8 mouse cellular contexts compared by ENCODE assay signal in genomic region chr2:34753811-34754550, GRCm38 (mm10). TPM values are rescaled to one million over a fixed set of nuclear protein-coding genes. Genes with fewer than 3 reads are reported as not detected.
DNase-seq lines count a peak whose midpoint lies in the region; ATAC-seq and TF ChIP-seq lines count a peak whose summit lies in the region.

No protein-coding gene starts in this region.

- H3K9ac ChIP-seq in embryonic facial prominence, embryonic 13.5 days: peak overlapping the region; percentile 97
- H3K9ac ChIP-seq in limb, embryonic 15.5 days: peak overlapping the region; percentile 94
- H3K9ac ChIP-seq in midbrain, postnatal 0 days (replicated peaks; ENCODE audit: low read length, poor library complexity, severe bottlenecking): peak overlapping the region; percentile 98

- WGBS in embryonic facial prominence, embryonic 13.5 days: under 1% methylated on average over 101 of the region's 106 CpGs
- WGBS in limb, embryonic 15.5 days: under 1% methylated on average over 72 of the region's 106 CpGs
- WGBS in midbrain, postnatal 0 days: under 1% methylated on average over 67 of the region's 106 CpGs

- peak; percentile 89 for ATAC-seq in embryonic facial prominence, embryonic 13.5 days (ENCODE audit: insufficient number of reproducible peaks, insufficient read depth, low FRiP score, low TSS enrichment, low read depth)
- peak; percentile 87 for ATAC-seq in limb, embryonic 15.5 days (ENCODE audit: insufficient number of reproducible peaks, low FRiP score, low TSS enrichment, low read depth)
- ATAC-seq in midbrain, postnatal 0 days (ENCODE audit: low FRiP score): peak; percentile 93

- H3K27me3 ChIP-seq in embryonic facial prominence, embryonic 13.5 days: no peaks in the 10 kb centered on the region
- H3K27me3 ChIP-seq in limb, embryonic 15.5 days: no peaks in the 10 kb centered on the region
- no peaks in the 10 kb centered on the region for H3K27me3 ChIP-seq in midbrain, postnatal 0 days (ENCODE audit: insufficient read depth, low read length)

- peak; percentile 80 for DNase-seq in 3T3-L1 (ENCODE audit: low read depth, low spot score)
- peak; percentile 93 to 96 for DNase-seq in adrenal gland, postnatal 36 days
- DNase-seq in heart, adult 8-10 months (ENCODE audit: low spot score): peak; percentile 82
- peak; percentile 85 for DNase-seq in kidney, adult 9 months
- peak; percentile 88 for DNase-seq in midbrain, postnatal 0 days (ENCODE audit: low spot score)
- DNase-seq in spleen, postnatal 10 days (ENCODE audit: low spot score in 2 of 2): peak; percentile 89 to 92

- peak overlapping the region; percentile 92 for H3K27ac ChIP-seq in embryonic facial prominence, embryonic 13.5 days
- peak overlapping the region; percentile 92 for H3K27ac ChIP-seq in limb, embryonic 15.5 days
- peak overlapping the region; percentile 94 for H3K27ac ChIP-seq in midbrain, postnatal 0 days (ENCODE audit: low read depth, low read length)

- H3K4me1 ChIP-seq in embryonic facial prominence, embryonic 13.5 days: peaks cover 18% of the 10 kb centered on the region
- H3K4me1 ChIP-seq in limb, embryonic 15.5 days: peaks cover 12% of the 10 kb centered on the region
- H3K4me1 ChIP-seq in midbrain, postnatal 0 days (ENCODE audit: insufficient read depth, low read length): peaks cover 4% of the 10 kb centered on the region; the same call in 1 of the 2 replicates

- H3K4me2 ChIP-seq in embryonic facial prominence, embryonic 13.5 days: peak overlapping the region; percentile 67
- H3K4me2 ChIP-seq in limb, embryonic 15.5 days: peak overlapping the region; percentile 59
- peak overlapping the region; percentile 49 for H3K4me2 ChIP-seq in midbrain, postnatal 0 days (ENCODE audit: low read depth, low read length, poor library complexity, severe bottlenecking)

- no peaks in the 10 kb centered on the region for H3K36me3 ChIP-seq in embryonic facial prominence, embryonic 13.5 days
- no peaks in the 10 kb centered on the region for H3K36me3 ChIP-seq in limb, embryonic 15.5 days
- H3K36me3 ChIP-seq in midbrain, postnatal 0 days (ENCODE audit: insufficient read depth, low read length): no peaks in the 10 kb centered on the region

- peak; percentile 37; the same call in 1 of the 2 replicates for TF ChIP-seq CTCF in midbrain, postnatal 0 days (IDR thresholded peaks at IDR 0.05)

- H3K4me3 ChIP-seq in embryonic facial prominence, embryonic 13.5 days: peak overlapping the region; percentile 94
- H3K4me3 ChIP-seq in limb, embryonic 15.5 days: peak overlapping the region; percentile 92
- peak overlapping the region; percentile 94 for H3K4me3 ChIP-seq in midbrain, postnatal 0 days (ENCODE audit: low read depth, low read length)

- no peaks in the 10 kb centered on the region for H3K9me3 ChIP-seq in embryonic facial prominence, embryonic 13.5 days
- no peaks in the 10 kb centered on the region for H3K9me3 ChIP-seq in limb, embryonic 15.5 days
- H3K9me3 ChIP-seq in midbrain, postnatal 0 days (ENCODE audit: low read length): no peaks in the 10 kb centered on the region

RNA-seq across cellular contexts. Expression of gene Gapvd1, which starts 1.1 kb away (rescaled TPM):
- total RNA-seq in adrenal gland, postnatal 36 days (2021): 10 to 100 TPM; 57.9 to 62.0 TPM
- 92.3 and 97.1 TPM in 2 replicates for polyA plus RNA-seq in embryonic facial prominence, embryonic 13.5 days (2015; fragmentation: Nextera tagmentation; extraction: Ambion mirVana)
- 10 to 100 TPM; 35.0 to 38.9 (median 37.2) TPM for total RNA-seq in heart, adult 8-10 months (2022)
- polyA plus RNA-seq in limb, embryonic 15.5 days (2015; fragmentation: Nextera tagmentation; extraction: Ambion mirVana): 84.6 and 85.5 TPM in 2 replicates
- 89.2 and 107 TPM in 2 replicates for total RNA-seq in midbrain, postnatal 0 days (2014; rRNA removed)
- polyA plus RNA-seq in midbrain, postnatal 0 days (2015; fragmentation: Nextera tagmentation; extraction: Ambion mirVana): 74.4 and 87.9 TPM in 2 replicates

RNA-seq across cellular contexts. Expression of gene Hspa5, which starts 17.8 kb away (rescaled TPM):
- 100 to 1,000 TPM; 651 to 795 TPM for total RNA-seq in adrenal gland, postnatal 36 days (2021)
- polyA plus RNA-seq in embryonic facial prominence, embryonic 13.5 days (2015; fragmentation: Nextera tagmentation; extraction: Ambion mirVana): 753 and 870 TPM in 2 replicates
- 100 to 1,000 TPM; 590 to 816 (median 680) TPM for total RNA-seq in heart, adult 8-10 months (2022)
- polyA plus RNA-seq in limb, embryonic 15.5 days (2015; fragmentation: Nextera tagmentation; extraction: Ambion mirVana): 944 and 970 TPM in 2 replicates
- total RNA-seq in midbrain, postnatal 0 days (2014; rRNA removed): 194 and 214 TPM in 2 replicates
- polyA plus RNA-seq in midbrain, postnatal 0 days (2015; fragmentation: Nextera tagmentation; extraction: Ambion mirVana): 305 and 331 TPM in 2 replicates

RNA-seq across cellular contexts. Expression of gene Rabepk, which starts 45.7 kb away (rescaled TPM):
- 10 to 100 TPM; 27.6 to 29.7 TPM for total RNA-seq in adrenal gland, postnatal 36 days (2021)
- polyA plus RNA-seq in embryonic facial prominence, embryonic 13.5 days (2015; fragmentation: Nextera tagmentation; extraction: Ambion mirVana): 32.2 and 35.8 TPM in 2 replicates
- 10 to 100 TPM; 10.2 to 14.5 (median 11.3) TPM for total RNA-seq in heart, adult 8-10 months (2022)
- 39.7 and 41.1 TPM in 2 replicates for polyA plus RNA-seq in limb, embryonic 15.5 days (2015; fragmentation: Nextera tagmentation; extraction: Ambion mirVana)
- 14.3 and 19.2 TPM in 2 replicates for total RNA-seq in midbrain, postnatal 0 days (2014; rRNA removed)
- polyA plus RNA-seq in midbrain, postnatal 0 days (2015; fragmentation: Nextera tagmentation; extraction: Ambion mirVana): 23.2 and 23.7 TPM in 2 replicates

Comparison
In these comparisons a context has a peak if more than half of its experiments do, and no peak if none do; other contexts are left out.
1. Peak in every context shown above with its lines: DNase-seq, ATAC-seq, H3K4me3 ChIP-seq and H3K27ac ChIP-seq.